Mouse (Mus musculus): ENCODE data around the gene Pak2.

DNA sequence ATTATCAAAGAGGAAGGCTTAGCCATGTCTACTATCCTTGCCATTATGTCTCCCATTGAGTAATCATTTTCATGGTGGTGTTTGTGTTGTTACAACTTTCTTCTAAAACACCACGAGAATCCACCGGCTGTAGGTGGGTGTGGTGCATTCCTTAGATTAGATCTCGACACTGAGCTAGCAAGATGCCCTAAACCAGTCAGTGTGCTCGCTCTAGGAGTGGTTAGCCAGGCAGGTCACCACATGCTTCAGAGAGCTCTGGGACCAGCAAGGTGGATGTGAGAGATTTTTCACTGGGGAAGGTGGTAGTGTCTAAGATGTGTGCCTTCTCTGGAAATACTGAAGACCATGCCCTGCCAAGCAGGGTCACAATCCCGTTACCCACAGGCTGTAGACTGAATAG lies 37.0 kb upstream of the Pak2 start:
- TF ChIP-seq POLR2A (IDR thresholded peaks at IDR 0.05; ENCODE audit: control insufficient read depth, low read depth, low read length) (no peak), CTCF (IDR thresholded peaks at IDR 0.05; ENCODE audit: control insufficient read depth, insufficient read depth, insufficient replicate concordance, low read depth, low read length) (no peak)
